Mouse (Mus musculus): ENCODE results near the gene Scrn1. TPM values are rescaled to one million over a fixed set of nuclear protein-coding genes. Genes with fewer than 3 reads are reported as not detected.

The Scrn1 gene
- polyA plus RNA-seq, 1 experiment from 2014 or later = 125 TPM

DNA sequence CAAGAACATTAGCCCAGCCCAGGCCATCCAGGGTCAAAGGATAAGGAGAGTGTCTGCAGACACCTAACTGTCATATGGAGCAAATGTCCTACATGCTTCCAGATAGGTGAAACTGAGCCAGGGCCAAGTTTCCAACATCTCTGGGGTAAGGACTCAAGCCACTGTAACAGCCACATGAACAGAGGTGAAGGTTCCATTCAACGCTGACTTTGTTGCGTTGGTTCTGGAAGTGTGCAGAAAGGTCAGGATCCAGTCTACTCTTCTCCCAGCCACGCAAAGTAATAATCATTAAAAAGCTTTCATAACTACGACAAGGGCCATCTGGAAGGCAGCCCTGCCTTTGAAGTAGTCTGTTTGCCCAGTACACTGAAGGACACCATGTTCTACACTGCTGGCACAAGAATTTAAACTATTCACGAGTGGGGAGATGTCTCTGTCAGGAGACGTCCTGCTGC is 63.6 kb downstream of the Scrn1 start:
- peaks cover 9% of the 10 kb centered on the region; the same call in 1 of the 2 replicates for H3K36me3 ChIP-seq (ENCODE audit: control insufficient read depth, insufficient read depth, low read length)
- H3K4me2 ChIP-seq (ENCODE audit: low read length) = no peak overlapping the region
- H3K27me3 ChIP-seq (ENCODE audit: control insufficient read depth, insufficient read depth, low read depth, low read length) = no peaks in the 10 kb centered on the region
- ATAC-seq = no peak
- 83% methylated on average over 6 of the region's 6 CpGs for WGBS
- H3K27ac ChIP-seq (ENCODE audit: low read length) = no peak overlapping the region
- peaks cover 4% of the 10 kb centered on the region; the same call in 1 of the 2 replicates for H3K4me1 ChIP-seq (ENCODE audit: control insufficient read depth, insufficient read depth, low read length)
- H3K4me3 ChIP-seq (ENCODE audit: low read depth, low read length) = no peak overlapping the region
- no peaks in the 10 kb centered on the region for H3K9me3 ChIP-seq (replicated peaks; ENCODE audit: control insufficient read depth, low read length, poor library complexity, severe bottlenecking)
- H3K9ac ChIP-seq (ENCODE audit: low read depth, low read length) = no peak overlapping the region

- Histone ChIP-seq H3K4me3 (ENCODE audit: low read depth, low read length) (no peak overlapping the region), H3K9me3 (replicated peaks; ENCODE audit: control insufficient read depth, low read length, poor library complexity, severe bottlenecking) (no peaks in the 10 kb centered on the region), H3K27ac (ENCODE audit: low read length) (no peak overlapping the region), H3K36me3 (ENCODE audit: control insufficient read depth, insufficient read depth, low read length) (peaks cover 4% of the 10 kb centered on the region; the same call in 1 of the 2 replicates), H3K9ac (ENCODE audit: low read depth, low read length) (no peak overlapping the region), H3K4me1 (ENCODE audit: control insufficient read depth, insufficient read depth, low read length) (no peaks in the 10 kb centered on the region), H3K27me3 (ENCODE audit: control insufficient read depth, insufficient read depth, low read depth, low read length) (no peaks in the 10 kb centered on the region), H3K4me2 (ENCODE audit: low read length) (no peak overlapping the region)
- 84% methylated on average over 7 of the region's 7 CpGs for WGBS
- ATAC-seq = no peak
Measured at GRCm38 (mm10) chr6:54496214-54496613, 70.1 kb downstream of the Scrn1 start.

GRCm38 (mm10) chr6:54494612-54495398 is 71.5 kb downstream of the Scrn1 start:
- Histone ChIP-seq H3K9ac (ENCODE audit: low read depth, low read length) (no peak overlapping the region), H3K9me3 (replicated peaks; ENCODE audit: control insufficient read depth, low read length, poor library complexity, severe bottlenecking) (no peaks in the 10 kb centered on the region), H3K27me3 (ENCODE audit: control insufficient read depth, insufficient read depth, low read depth, low read length) (no peaks in the 10 kb centered on the region), H3K4me3 (ENCODE audit: low read depth, low read length) (no peak overlapping the region), H3K27ac (ENCODE audit: low read length) (no peak overlapping the region), H3K4me1 (ENCODE audit: control insufficient read depth, insufficient read depth, low read length) (no peaks in the 10 kb centered on the region), H3K36me3 (ENCODE audit: control insufficient read depth, insufficient read depth, low read length) (no peaks in the 10 kb centered on the region; the same call in 1 of the 2 replicates), H3K4me2 (ENCODE audit: low read length) (no peak overlapping the region)
- ATAC-seq = no peak
- 50% methylated on average over 11 of the region's 11 CpGs for WGBS

DNA sequence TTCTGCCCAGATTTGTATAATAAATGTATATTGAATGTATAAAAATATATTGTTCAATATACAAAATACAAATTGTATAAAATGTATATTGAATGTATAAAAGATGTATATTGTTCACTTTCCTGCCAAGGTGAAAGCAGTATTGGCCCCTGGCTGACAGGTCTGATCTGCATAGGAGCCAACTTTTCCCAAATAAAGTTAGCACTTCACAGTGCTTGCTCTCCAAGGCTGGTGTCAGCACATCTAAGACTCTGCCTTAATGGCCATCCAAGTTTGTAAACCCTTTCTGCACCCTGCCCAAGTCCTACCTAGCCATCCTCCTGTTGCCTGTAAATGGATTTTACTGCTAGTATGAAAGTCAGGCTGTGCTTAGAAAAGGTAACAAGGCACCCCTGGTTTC is 72.2 kb downstream of the Scrn1 start:
- H3K4me3 ChIP-seq (ENCODE audit: low read depth, low read length) = no peak overlapping the region
- H3K27ac ChIP-seq (ENCODE audit: low read length) = no peak overlapping the region
- ATAC-seq = no peak
- H3K9me3 ChIP-seq (replicated peaks; ENCODE audit: control insufficient read depth, low read length, poor library complexity, severe bottlenecking) = no peaks in the 10 kb centered on the region
- no peak overlapping the region for H3K4me2 ChIP-seq (ENCODE audit: low read length)
- no peaks in the 10 kb centered on the region for H3K4me1 ChIP-seq (ENCODE audit: control insufficient read depth, insufficient read depth, low read length)
- H3K27me3 ChIP-seq (ENCODE audit: control insufficient read depth, insufficient read depth, low read depth, low read length) = no peaks in the 10 kb centered on the region
- no peak overlapping the region for H3K9ac ChIP-seq (ENCODE audit: low read depth, low read length)
- no peaks in the 10 kb centered on the region for H3K36me3 ChIP-seq (ENCODE audit: control insufficient read depth, insufficient read depth, low read length)

DNA sequence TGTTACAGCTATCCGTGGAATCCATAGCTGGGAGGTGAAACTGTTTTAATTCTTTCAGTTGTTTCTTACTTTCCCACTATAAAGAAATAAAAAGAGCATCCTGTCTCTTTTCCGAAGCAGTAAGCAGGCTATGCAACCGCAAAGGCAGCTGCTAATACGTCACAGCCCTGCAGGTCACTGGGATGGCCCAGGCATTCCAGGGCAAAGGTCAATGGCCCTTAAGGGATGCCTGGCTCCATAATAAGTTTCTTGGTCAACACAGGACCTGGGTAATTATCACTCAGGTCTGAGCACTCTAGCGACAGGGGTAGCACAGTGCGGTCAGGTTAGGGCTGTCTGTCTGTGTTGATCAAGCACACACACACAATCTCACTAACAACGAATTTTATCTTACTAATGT is 75.2 kb downstream of the Scrn1 start:
- H3K9me3 ChIP-seq (replicated peaks; ENCODE audit: control insufficient read depth, low read length, poor library complexity, severe bottlenecking) = no peaks in the 10 kb centered on the region
- ATAC-seq = no peak
- H3K27ac ChIP-seq (ENCODE audit: low read length) = no peak overlapping the region
- H3K36me3 ChIP-seq (ENCODE audit: control insufficient read depth, insufficient read depth, low read length) = no peaks in the 10 kb centered on the region
- H3K9ac ChIP-seq (ENCODE audit: low read depth, low read length) = no peak overlapping the region
- no peaks in the 10 kb centered on the region for H3K4me1 ChIP-seq (ENCODE audit: control insufficient read depth, insufficient read depth, low read length)
- H3K4me2 ChIP-seq (ENCODE audit: low read length) = no peak overlapping the region
- WGBS = 74% methylated on average over 7 of the region's 7 CpGs
- H3K27me3 ChIP-seq (ENCODE audit: control insufficient read depth, insufficient read depth, low read depth, low read length) = no peaks in the 10 kb centered on the region
- no peak overlapping the region for H3K4me3 ChIP-seq (ENCODE audit: low read depth, low read length)

- no peak overlapping the region; the same call in 1 of the 2 replicates for H3K4me3 ChIP-seq (ENCODE audit: low read depth, low read length)
- no peaks in the 10 kb centered on the region for H3K27me3 ChIP-seq (ENCODE audit: control insufficient read depth, insufficient read depth, low read depth, low read length)
- no peaks in the 10 kb centered on the region for H3K36me3 ChIP-seq (ENCODE audit: control insufficient read depth, insufficient read depth, low read length)
- no peak for ATAC-seq
- WGBS = 38% methylated on average over 6 of the region's 6 CpGs
- H3K9me3 ChIP-seq (replicated peaks; ENCODE audit: control insufficient read depth, low read length, poor library complexity, severe bottlenecking) = no peaks in the 10 kb centered on the region
- peak overlapping the region; percentile 49 for H3K4me2 ChIP-seq (ENCODE audit: low read length)
- peaks cover 8% of the 10 kb centered on the region; the same call in 1 of the 2 replicates for H3K4me1 ChIP-seq (ENCODE audit: control insufficient read depth, insufficient read depth, low read length)
- no peak overlapping the region for H3K27ac ChIP-seq (ENCODE audit: low read length)
- no peak overlapping the region for H3K9ac ChIP-seq (ENCODE audit: low read depth, low read length)
Measured at GRCm38 (mm10) chr6:54485973-54486569, 80.2 kb downstream of the Scrn1 start.

GRCm38 (mm10) chr6:54485435-54485901 is 80.8 kb downstream of the Scrn1 start:
- peak; percentile 40; the same call in 1 of the 2 replicates for ATAC-seq

DNA sequence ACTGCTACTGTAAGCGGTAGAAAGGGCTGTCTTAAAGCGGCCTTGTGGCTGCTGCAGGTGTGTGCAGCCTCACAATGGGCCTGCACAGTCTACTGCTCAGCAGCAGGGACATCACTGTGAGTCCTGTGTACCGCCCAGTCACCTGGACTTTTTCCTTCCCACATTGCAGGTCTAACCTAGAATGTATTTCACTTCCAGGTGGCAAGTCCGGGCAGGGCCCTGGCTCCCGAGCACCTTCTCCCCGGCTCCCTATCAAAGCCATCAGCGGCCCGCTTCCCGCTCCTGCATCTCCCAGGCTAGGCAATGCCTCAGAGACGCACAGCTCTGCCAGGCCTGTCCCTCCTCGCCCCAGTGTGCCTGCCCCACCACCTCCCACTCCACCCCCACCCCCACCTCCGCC is 81.3 kb downstream of the Scrn1 start:
- H3K4me1 ChIP-seq (ENCODE audit: control insufficient read depth, insufficient read depth, low read length) = peaks cover 8% of the 10 kb centered on the region; the same call in 1 of the 2 replicates
- H3K4me2 ChIP-seq (ENCODE audit: low read length) = peak overlapping the region; percentile 49
- no peaks in the 10 kb centered on the region for H3K36me3 ChIP-seq (ENCODE audit: control insufficient read depth, insufficient read depth, low read length)
- H3K27ac ChIP-seq (ENCODE audit: low read length) = no peak overlapping the region
- H3K4me3 ChIP-seq (ENCODE audit: low read depth, low read length) = peak overlapping the region; percentile 14; the same call in 1 of the 2 replicates
- peak overlapping the region; percentile 20; the same call in 1 of the 2 replicates for H3K9ac ChIP-seq (ENCODE audit: low read depth, low read length)
- H3K27me3 ChIP-seq (ENCODE audit: control insufficient read depth, insufficient read depth, low read depth, low read length) = no peaks in the 10 kb centered on the region
- 19% methylated on average over 11 of the region's 12 CpGs for WGBS
- no peaks in the 10 kb centered on the region for H3K9me3 ChIP-seq (replicated peaks; ENCODE audit: control insufficient read depth, low read length, poor library complexity, severe bottlenecking)
- peak; percentile 67 for ATAC-seq

More at GRCm38 (mm10) chr6:54485435-54485901, 80.8 kb downstream of the Scrn1 start:
- H3K9me3 ChIP-seq (replicated peaks; ENCODE audit: control insufficient read depth, low read length, poor library complexity, severe bottlenecking) = no peaks in the 10 kb centered on the region
- 4% methylated on average over 13 of the region's 25 CpGs for WGBS
- no peaks in the 10 kb centered on the region for H3K36me3 ChIP-seq (ENCODE audit: control insufficient read depth, insufficient read depth, low read length)
- peaks cover 8% of the 10 kb centered on the region; the same call in 1 of the 2 replicates for H3K4me1 ChIP-seq (ENCODE audit: control insufficient read depth, insufficient read depth, low read length)
- peak overlapping the region; percentile 14; the same call in 1 of the 2 replicates for H3K4me3 ChIP-seq (ENCODE audit: low read depth, low read length)
- peak overlapping the region; percentile 49 for H3K4me2 ChIP-seq (ENCODE audit: low read length)
- H3K27ac ChIP-seq (ENCODE audit: low read length) = no peak overlapping the region
- 0 out of 2 replicates have a peak overlapping the region, but pooled peaks have one; percentile 20 for H3K9ac ChIP-seq (ENCODE audit: low read depth, low read length)
- H3K27me3 ChIP-seq (ENCODE audit: control insufficient read depth, insufficient read depth, low read depth, low read length) = no peaks in the 10 kb centered on the region
